10 mouse cellular contexts compared by ENCODE assay signal in the genomic region with DNA sequence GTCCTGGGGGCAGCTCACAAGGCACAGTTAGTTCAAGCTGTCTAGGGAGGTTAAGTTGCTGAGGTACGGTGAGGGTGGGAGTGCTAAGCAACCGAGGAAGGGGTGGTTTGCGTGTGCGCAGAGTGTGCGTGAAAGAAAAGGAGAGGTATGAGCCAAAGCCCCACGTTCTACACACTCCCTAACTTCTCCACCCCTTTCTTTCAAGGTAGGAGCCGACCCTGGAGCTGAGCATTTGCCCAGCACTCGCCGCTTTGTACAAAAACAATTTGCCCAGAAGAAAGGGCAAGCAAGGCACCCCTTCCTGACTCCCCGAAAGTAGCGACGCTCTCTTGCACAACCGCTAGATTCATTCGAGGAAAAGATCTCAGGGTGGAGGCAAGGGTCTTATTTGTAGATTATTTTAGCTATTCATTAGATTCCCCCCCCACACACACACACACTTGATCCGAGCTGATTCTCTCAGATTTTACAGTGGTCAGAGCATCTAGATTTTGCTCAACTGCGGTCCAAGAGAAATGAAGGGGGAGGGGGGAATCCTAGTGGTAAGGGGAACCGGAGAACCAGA. TPM values are rescaled to one million over a fixed set of nuclear protein-coding genes. Genes with fewer than 3 reads are reported as not detected.
DNase-seq lines count a peak whose midpoint lies in the region; ATAC-seq and TF ChIP-seq lines count a peak whose summit lies in the region.
"Had no signal": no experiment of that assay in that cellular context is flagged by ENCODE, and none has a peak within 500 bp of the region (broad histone marks: within the 10 kb centered on the region; RNA-seq: fewer than 3 reads in every experiment).

No protein-coding gene starts in this region.

- intact Hi-C loops in heart, adult 2 months (cut with DNase I) = loop anchor here (5.0 to 10.0 kb wide), 5 partner anchors 33 to 543 kb away; no protein-coding TSS in a partner anchor

- no peaks in the 10 kb centered on the region; the same call in 1 of the 2 replicates for H3K79me2 ChIP-seq in heart, adult 2 months (replicated peaks; ENCODE audit: control insufficient read depth, insufficient read depth, low read length)

- WGBS in heart, adult 2 months = 54% methylated on average over 17 of the region's 17 CpGs
- WGBS in midbrain, embryonic 12.5 days = under 1% methylated on average over 17 of the region's 17 CpGs
- whole genome bisulfite sequencing in midbrain, embryonic 15.5 days = 7% methylated on average over 17 of the region's 17 CpGs
- 25% methylated on average over 17 of the region's 17 CpGs for WGBS in intestine, postnatal 0 days
- 20% methylated on average over 17 of the region's 17 CpGs for WGBS in stomach, postnatal 0 days

- no peak for TF ChIP-seq POLR2A in heart, adult 2 months (IDR thresholded peaks at IDR 0.05; ENCODE audit: insufficient read depth, low read depth, low read length)

- H3K27ac ChIP-seq in heart, adult 2 months = peak overlapping the region; percentile 78
- no peak overlapping the region for H3K27ac ChIP-seq in midbrain, embryonic 12.5 days (replicated peaks)
- H3K27ac ChIP-seq in midbrain, embryonic 15.5 days = no peak overlapping the region
- no peak overlapping the region for H3K27ac ChIP-seq in intestine, postnatal 0 days (ENCODE audit: low read depth, low read length)
- H3K27ac ChIP-seq in stomach, postnatal 0 days (replicated peaks) = no peak overlapping the region

- H3K9ac ChIP-seq in heart, adult 2 months (ENCODE audit: low read depth, low read length) = peak overlapping the region; percentile 57
- H3K9ac ChIP-seq in midbrain, embryonic 12.5 days (replicated peaks) = no peak overlapping the region
- H3K9ac ChIP-seq in midbrain, embryonic 15.5 days = no peak overlapping the region
- no peak overlapping the region for H3K9ac ChIP-seq in intestine, postnatal 0 days (ENCODE audit: low read depth, low read length)
- H3K9ac ChIP-seq in stomach, postnatal 0 days (ENCODE audit: low read length) = no peak overlapping the region

- DNase-seq in heart, adult 2 months = no peak
- no peak for DNase-seq in heart, postnatal 4 days
- no peak for DNase-seq in stomach, postnatal 0 days (ENCODE audit: low spot score)
- no peak for DNase-seq in thymus, postnatal 25 days
- DNase-seq in cerebellum, postnatal 10 days = no peak
- DNase-seq: gastrocnemius, postnatal 36 days had no signal

- no peak for TF ChIP-seq CTCF in heart, adult 2 months (IDR thresholded peaks at IDR 0.05)
- TF ChIP-seq CTCF in intestine, postnatal 0 days (IDR thresholded peaks at IDR 0.05; ENCODE audit: low read depth) = no peak
- TF ChIP-seq CTCF in stomach, postnatal 0 days (IDR thresholded peaks at IDR 0.05; ENCODE audit: low read depth) = no peak

- H3K27me3 ChIP-seq in heart, adult 2 months (ENCODE audit: control insufficient read depth, insufficient read depth, low read length) = no peaks in the 10 kb centered on the region
- peaks cover 74% of the 10 kb centered on the region for H3K27me3 ChIP-seq in midbrain, embryonic 12.5 days
- H3K27me3 ChIP-seq in midbrain, embryonic 15.5 days (replicated peaks) = peaks cover 57% of the 10 kb centered on the region
- peaks cover 38% of the 10 kb centered on the region for H3K27me3 ChIP-seq in intestine, postnatal 0 days (replicated peaks; ENCODE audit: control insufficient read depth, insufficient read depth, low read length)
- H3K27me3 ChIP-seq in stomach, postnatal 0 days (ENCODE audit: control insufficient read depth, insufficient read depth, low read length) = no peaks in the 10 kb centered on the region

- no peak for TF ChIP-seq EP300 in heart, adult 2 months (IDR thresholded peaks at IDR 0.05; ENCODE audit: insufficient read depth, low read depth, low read length)
- TF ChIP-seq EP300 in stomach, postnatal 0 days (optimal IDR thresholded peaks at IDR 0.05) = no peak

- H3K4me2 ChIP-seq in midbrain, embryonic 12.5 days (replicated peaks) = peak overlapping the region; percentile 57; the same call in 1 of the 2 replicates
- no peak overlapping the region for H3K4me2 ChIP-seq in midbrain, embryonic 15.5 days
- H3K4me2 ChIP-seq in intestine, postnatal 0 days (replicated peaks; ENCODE audit: low read depth) = peak overlapping the region; percentile 62
- H3K4me2 ChIP-seq in stomach, postnatal 0 days (replicated peaks; ENCODE audit: low read depth) = peak overlapping the region; percentile 66

- H3K4me3 ChIP-seq in heart, adult 2 months = peak overlapping the region; percentile 55
- 0 out of 2 replicates have a peak overlapping the region, but pooled peaks have one; percentile 3 for H3K4me3 ChIP-seq in midbrain, embryonic 12.5 days
- no peak overlapping the region; the same call in 1 of the 2 replicates for H3K4me3 ChIP-seq in midbrain, embryonic 15.5 days
- peak overlapping the region; percentile 40 for H3K4me3 ChIP-seq in intestine, postnatal 0 days (ENCODE audit: low read depth, low read length)
- peak overlapping the region; percentile 46 for H3K4me3 ChIP-seq in stomach, postnatal 0 days (ENCODE audit: low read depth, low read length)

- no peaks in the 10 kb centered on the region for H3K9me3 ChIP-seq in midbrain, embryonic 12.5 days
- no peaks in the 10 kb centered on the region for H3K9me3 ChIP-seq in midbrain, embryonic 15.5 days
- H3K9me3 ChIP-seq in intestine, postnatal 0 days (ENCODE audit: control insufficient read depth) = no peaks in the 10 kb centered on the region
- no peaks in the 10 kb centered on the region for H3K9me3 ChIP-seq in stomach, postnatal 0 days (ENCODE audit: control insufficient read depth, low read length)

- peaks cover 9% of the 10 kb centered on the region for H3K36me3 ChIP-seq in heart, adult 2 months (ENCODE audit: control insufficient read depth, insufficient read depth, low read length)
- H3K36me3 ChIP-seq in midbrain, embryonic 12.5 days = no peaks in the 10 kb centered on the region
- no peaks in the 10 kb centered on the region for H3K36me3 ChIP-seq in midbrain, embryonic 15.5 days (replicated peaks)
- no peaks in the 10 kb centered on the region for H3K36me3 ChIP-seq in intestine, postnatal 0 days (ENCODE audit: control insufficient read depth, insufficient read depth)
- no peaks in the 10 kb centered on the region for H3K36me3 ChIP-seq in stomach, postnatal 0 days (ENCODE audit: control insufficient read depth, insufficient read depth, low read length)

- ATAC-seq in midbrain, embryonic 12.5 days (ENCODE audit: low FRiP score, low read depth) = no peak
- ATAC-seq in midbrain, embryonic 15.5 days (replicated peaks) = no peak
- ATAC-seq in intestine, postnatal 0 days = no peak
- no peak for ATAC-seq in stomach, postnatal 0 days (ENCODE audit: low FRiP score, low TSS enrichment)

- H3K4me1 ChIP-seq in heart, adult 2 months (ENCODE audit: control insufficient read depth, insufficient read depth, low read length) = peaks cover 14% of the 10 kb centered on the region
- peaks cover 50% of the 10 kb centered on the region for H3K4me1 ChIP-seq in midbrain, embryonic 12.5 days
- peaks cover 41% of the 10 kb centered on the region for H3K4me1 ChIP-seq in midbrain, embryonic 15.5 days
- H3K4me1 ChIP-seq in intestine, postnatal 0 days (replicated peaks; ENCODE audit: control insufficient read depth, insufficient read depth, low read length) = no peaks in the 10 kb centered on the region
- H3K4me1 ChIP-seq in stomach, postnatal 0 days (replicated peaks; ENCODE audit: control insufficient read depth, insufficient read depth) = no peaks in the 10 kb centered on the region

RNA-seq across cellular contexts. Expression of a gene that starts 1.0 kb away (rescaled TPM):
- total RNA-seq in heart, adult 2 months (2021) = 1 to 10 TPM; 3.9 to 4.1 TPM
- polyA plus RNA-seq in heart, adult 2 months (2012; rRNA removed) = 4.0 and 4.2 TPM in 2 replicates
- total RNA-seq in heart, postnatal 4 days (2021) = 1 to 10 TPM; 3.1 to 3.2 TPM
- 2.3 and 3.6 TPM in 2 replicates for polyA plus RNA-seq in midbrain, embryonic 12.5 days (2016; fragmentation: Nextera tagmentation; extraction: Ambion mirVana)
- polyA plus RNA-seq in midbrain, embryonic 15.5 days (2015; fragmentation: Nextera tagmentation; extraction: Ambion mirVana) = 1.3 and 2.3 TPM in 2 replicates
- 7.2 and 8.1 TPM in 2 replicates for polyA plus RNA-seq in intestine, postnatal 0 days (2015; fragmentation: Nextera tagmentation; extraction: Ambion mirVana)
- polyA plus RNA-seq in stomach, postnatal 0 days (2015; fragmentation: Nextera tagmentation; extraction: Ambion mirVana) = 7.2 and 8.9 TPM in 2 replicates
- polyA plus RNA-seq: C2C12 had no signal
